Mouse (Mus musculus): ENCODE data around the gene Helz.

- TF ChIP-seq CTCF (IDR thresholded peaks at IDR 0.05; ENCODE audit: borderline replicate concordance, insufficient read depth, low read depth, low read length) (no peak), POLR2A (IDR thresholded peaks at IDR 0.05; ENCODE audit: borderline replicate concordance, insufficient read depth, low read length) (no peak)
Observed at GRCm38 (mm10) chr11:107576186-107576585, 28.5 kb downstream of the Helz start.

Data from cerebellum, adult 2 months (tissue).